Mouse (Mus musculus): Measurements from ENCODE around the gene Cand2.

GRCm38 (mm10) chr6:115759461-115759860 is 14.9 kb upstream of the Cand2 start:
- TF ChIP-seq CTCF (IDR thresholded peaks at IDR 0.05; ENCODE audit: control insufficient read depth, insufficient read depth, insufficient read length) (no peak), CEBPB (IDR thresholded peaks at IDR 0.05; ENCODE audit: low read depth) (no peak), MAX (IDR thresholded peaks at IDR 0.05) (no peak)

Measured in C2C12 (cell line).